Mouse (Mus musculus): ENCODE data around the gene Cntnap1. TPM values are rescaled to one million over a fixed set of nuclear protein-coding genes. Genes with fewer than 3 reads are reported as not detected.

Gene Cntnap1
- polyA plus RNA-seq, 1 experiment from 2014 or later = 0.50 TPM

DNA sequence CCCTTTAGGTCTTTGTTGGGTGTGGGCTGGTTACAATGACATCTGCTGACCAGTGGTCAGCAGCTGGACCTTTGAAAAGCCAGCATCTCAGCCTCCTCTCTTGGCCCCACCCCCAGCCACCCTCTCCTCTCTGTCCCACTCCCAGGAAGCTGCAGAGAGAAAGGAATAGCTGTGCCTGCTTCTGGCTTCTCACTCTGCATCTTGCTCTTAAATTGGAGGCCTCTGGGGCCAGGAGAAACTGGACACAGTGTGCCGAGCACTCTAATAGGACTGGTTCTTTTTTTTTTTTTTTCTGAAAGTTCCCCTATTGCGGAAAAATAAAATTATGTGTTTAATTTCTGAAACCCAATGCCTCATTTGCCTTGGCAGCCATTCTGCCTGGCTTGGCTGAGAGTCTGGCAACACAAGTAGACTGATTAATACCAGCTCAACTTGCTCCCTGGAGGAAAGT lies 59.8 kb downstream of the Cntnap1 start:
- no peak overlapping the region for H3K4me2 ChIP-seq

GRCm38 (mm10) chr11:101230526-101230925 lies 60.2 kb downstream of the Cntnap1 start:
- Histone ChIP-seq H3K4me1 (replicated peaks) (peaks cover 20% of the 10 kb centered on the region), H3K9me3 (replicated peaks) (no peaks in the 10 kb centered on the region), H3K9ac (0 out of 2 replicates have a peak overlapping the region, but pooled peaks have one; percentile 32), H3K4me2 (peak overlapping the region; percentile 50), H3K27ac (peak overlapping the region; percentile 92), H3K4me3 (no peak overlapping the region), H3K36me3 (no peaks in the 10 kb centered on the region), H3K27me3 (0 out of 2 replicates have a peak, but pooled peaks cover 3% of the 10 kb centered on the region)
- WGBS = 38% methylated on average over 5 of the region's 5 CpGs
- no peak for ATAC-seq (replicated peaks; ENCODE audit: insufficient number of reproducible peaks, insufficient read depth, low FRiP score, low read depth)

More for the DNA sequence above, 59.8 kb downstream of the Cntnap1 start:
- Histone ChIP-seq H3K36me3 (no peaks in the 10 kb centered on the region), H3K9ac (no peak overlapping the region), H3K27me3 (0 out of 2 replicates have a peak, but pooled peaks cover 3% of the 10 kb centered on the region), H3K9me3 (replicated peaks) (no peaks in the 10 kb centered on the region), H3K4me3 (no peak overlapping the region), H3K4me1 (replicated peaks) (peaks cover 25% of the 10 kb centered on the region), H3K27ac (peak overlapping the region; percentile 92)
- no peak for ATAC-seq (replicated peaks; ENCODE audit: insufficient number of reproducible peaks, insufficient read depth, low FRiP score, low read depth)
- 43% methylated on average over 2 of the region's 2 CpGs for WGBS

GRCm38 (mm10) chr11:101230991-101231871 lies 60.9 kb downstream of the Cntnap1 start:
- Histone ChIP-seq H3K27me3 (0 out of 2 replicates have a peak, but pooled peaks cover 3% of the 10 kb centered on the region), H3K4me3 (peak overlapping the region; percentile 21), H3K9ac (peak overlapping the region; percentile 32; the same call in 1 of the 2 replicates), H3K4me2 (peak overlapping the region; percentile 50), H3K27ac (peak overlapping the region; percentile 92), H3K36me3 (no peaks in the 10 kb centered on the region), H3K4me1 (replicated peaks) (peaks cover 19% of the 10 kb centered on the region), H3K9me3 (replicated peaks) (no peaks in the 10 kb centered on the region)
- 10% methylated on average over 18 of the region's 18 CpGs for WGBS
- peak; percentile 28; the same call in 1 of the 2 replicates for ATAC-seq (replicated peaks; ENCODE audit: insufficient number of reproducible peaks, insufficient read depth, low FRiP score, low read depth)

- peak; percentile 91 for ATAC-seq (replicated peaks; ENCODE audit: insufficient number of reproducible peaks, insufficient read depth, low FRiP score, low read depth)
- peak overlapping the region; percentile 92 for H3K27ac ChIP-seq
- no peaks in the 10 kb centered on the region for H3K36me3 ChIP-seq
- 0 out of 2 replicates have a peak, but pooled peaks cover 3% of the 10 kb centered on the region for H3K27me3 ChIP-seq
- H3K4me3 ChIP-seq = peak overlapping the region; percentile 21; the same call in 1 of the 2 replicates
- no peaks in the 10 kb centered on the region for H3K9me3 ChIP-seq (replicated peaks)
- no peak overlapping the region for H3K9ac ChIP-seq
- peak overlapping the region; percentile 50 for H3K4me2 ChIP-seq
- 37% methylated on average over 6 of the region's 6 CpGs for whole genome bisulfite sequencing
- peaks cover 17% of the 10 kb centered on the region for H3K4me1 ChIP-seq (replicated peaks)
Measured at GRCm38 (mm10) chr11:101232010-101232839, 61.9 kb downstream of the Cntnap1 start.

DNA sequence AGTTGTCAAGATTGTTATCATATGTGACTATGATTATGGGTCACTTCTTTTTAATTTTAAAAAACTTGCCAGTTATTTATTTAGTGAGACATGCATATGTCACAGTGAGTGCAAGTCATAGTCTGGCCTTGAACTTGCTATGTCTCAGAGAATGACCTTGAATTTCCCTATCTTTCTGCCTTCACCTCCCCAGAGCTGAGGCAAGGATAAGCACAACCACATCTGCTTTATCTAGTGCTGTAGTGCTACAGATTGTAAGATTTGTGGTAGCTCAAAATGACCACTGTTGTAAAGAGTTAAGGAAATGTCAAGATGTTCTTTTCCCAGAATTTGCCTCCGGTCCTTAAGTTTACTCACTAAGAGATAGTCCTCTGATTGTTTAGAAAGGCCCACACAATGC lies 62.9 kb downstream of the Cntnap1 start:
- H3K27me3 ChIP-seq = 0 out of 2 replicates have a peak, but pooled peaks cover 3% of the 10 kb centered on the region
- H3K4me2 ChIP-seq = no peak overlapping the region
- no peaks in the 10 kb centered on the region for H3K36me3 ChIP-seq
- no peak overlapping the region for H3K27ac ChIP-seq
- 69% methylated on average over 1 of the region's 1 CpGs for WGBS
- H3K9ac ChIP-seq = no peak overlapping the region
- no peak overlapping the region for H3K4me3 ChIP-seq
- H3K4me1 ChIP-seq (replicated peaks) = peaks cover 24% of the 10 kb centered on the region
- no peaks in the 10 kb centered on the region for H3K9me3 ChIP-seq (replicated peaks)
- ATAC-seq (replicated peaks; ENCODE audit: insufficient number of reproducible peaks, insufficient read depth, low FRiP score, low read depth) = no peak

GRCm38 (mm10) chr11:101234124-101234523 lies 63.8 kb downstream of the Cntnap1 start:
- Histone ChIP-seq H3K4me1 (replicated peaks) (peaks cover 24% of the 10 kb centered on the region), H3K36me3 (no peaks in the 10 kb centered on the region), H3K27me3 (0 out of 2 replicates have a peak, but pooled peaks cover 3% of the 10 kb centered on the region), H3K4me3 (no peak overlapping the region), H3K4me2 (no peak overlapping the region), H3K9ac (no peak overlapping the region), H3K9me3 (replicated peaks) (no peaks in the 10 kb centered on the region), H3K27ac (no peak overlapping the region)
- ATAC-seq (replicated peaks; ENCODE audit: insufficient number of reproducible peaks, insufficient read depth, low FRiP score, low read depth) = no peak

DNA sequence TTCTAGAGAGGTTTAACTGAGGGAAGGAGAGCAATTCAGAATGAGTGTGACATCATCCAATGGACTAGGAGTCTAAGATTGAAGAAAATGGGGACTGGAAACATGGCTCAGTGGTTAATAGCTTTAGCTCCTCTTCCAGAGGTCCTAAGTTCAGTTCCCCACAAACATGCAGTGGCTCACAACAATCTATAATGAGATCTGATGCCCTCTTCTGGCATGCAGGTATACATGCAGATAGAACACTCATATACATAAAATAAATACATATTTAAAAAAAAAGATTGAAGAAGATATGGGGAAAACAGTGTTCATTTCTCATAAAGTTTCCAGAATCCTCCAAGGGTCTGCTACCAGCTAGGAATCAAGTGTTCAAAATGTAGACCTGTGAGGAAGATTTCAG lies 65.1 kb downstream of the Cntnap1 start:
- 0 out of 2 replicates have a peak, but pooled peaks cover 3% of the 10 kb centered on the region for H3K27me3 ChIP-seq
- no peak for ATAC-seq (replicated peaks; ENCODE audit: insufficient number of reproducible peaks, insufficient read depth, low FRiP score, low read depth)
- H3K9me3 ChIP-seq (replicated peaks) = no peaks in the 10 kb centered on the region
- no peak overlapping the region for H3K9ac ChIP-seq
- no peak overlapping the region for H3K27ac ChIP-seq
- no peak overlapping the region for H3K4me3 ChIP-seq
- no peak overlapping the region for H3K4me2 ChIP-seq
- H3K36me3 ChIP-seq = no peaks in the 10 kb centered on the region
- peaks cover 20% of the 10 kb centered on the region for H3K4me1 ChIP-seq (replicated peaks)

- no peak overlapping the region for H3K9ac ChIP-seq
- H3K4me3 ChIP-seq = no peak overlapping the region
- ATAC-seq (replicated peaks; ENCODE audit: insufficient number of reproducible peaks, insufficient read depth, low FRiP score, low read depth) = no peak
- no peaks in the 10 kb centered on the region for H3K36me3 ChIP-seq
- no peak overlapping the region for H3K4me2 ChIP-seq
- H3K27ac ChIP-seq = no peak overlapping the region
- H3K4me1 ChIP-seq (replicated peaks) = peaks cover 7% of the 10 kb centered on the region
- H3K27me3 ChIP-seq = 0 out of 2 replicates have a peak, but pooled peaks cover 3% of the 10 kb centered on the region
- 85% methylated on average over 5 of the region's 5 CpGs for WGBS
- H3K9me3 ChIP-seq (replicated peaks) = no peaks in the 10 kb centered on the region
Measured at GRCm38 (mm10) chr11:101236782-101237181, 66.5 kb downstream of the Cntnap1 start.

DNA sequence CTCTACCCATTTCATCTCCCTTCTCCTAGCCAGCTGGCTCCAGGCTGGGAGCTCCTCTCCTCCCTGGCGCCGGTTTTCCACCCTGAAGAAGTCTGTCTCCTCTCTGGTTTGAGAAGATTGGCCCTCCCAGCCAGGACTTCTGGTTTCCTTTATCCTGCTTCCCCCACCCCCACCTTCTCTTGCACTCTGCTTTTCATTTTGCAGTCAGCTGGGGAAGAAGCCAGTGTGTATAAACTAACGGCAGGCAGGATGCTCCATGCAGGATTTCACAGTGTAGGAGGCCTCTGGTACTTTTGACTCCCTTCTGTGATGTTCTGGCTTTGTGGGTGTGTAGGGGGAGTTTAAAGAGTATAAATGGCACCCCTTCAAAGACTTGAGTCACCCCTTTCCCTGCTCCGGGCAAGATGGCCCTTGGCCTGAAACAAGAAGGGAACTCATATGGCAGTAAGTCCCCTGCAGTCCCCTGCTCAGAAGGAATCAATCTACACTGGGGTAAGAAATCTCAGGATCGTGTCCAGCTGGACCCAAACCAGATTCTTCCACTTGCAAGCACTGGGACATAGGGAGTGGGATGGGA lies 67.8 kb downstream of the Cntnap1 start:
- Histone ChIP-seq H3K27me3 (0 out of 2 replicates have a peak, but pooled peaks cover 3% of the 10 kb centered on the region), H3K9me3 (replicated peaks) (no peaks in the 10 kb centered on the region), H3K27ac (peak overlapping the region; percentile 73), H3K9ac (no peak overlapping the region), H3K4me1 (replicated peaks) (peaks cover 7% of the 10 kb centered on the region; the same call in 1 of the 2 replicates), H3K4me3 (no peak overlapping the region), H3K4me2 (0 out of 2 replicates have a peak overlapping the region, but pooled peaks have one; percentile 21), H3K36me3 (no peaks in the 10 kb centered on the region)
- WGBS = 33% methylated on average over 5 of the region's 5 CpGs
- peak; percentile 58 for ATAC-seq (replicated peaks; ENCODE audit: insufficient number of reproducible peaks, insufficient read depth, low FRiP score, low read depth)

All from heart, embryonic 15.5 days (tissue).